Mouse (Mus musculus): ENCODE data around the gene Rbm44. TPM values are rescaled to one million over a fixed set of nuclear protein-coding genes. Genes with fewer than 3 reads are reported as not detected.

Rbm44 gene
- total and polyA plus RNA-seq, 3 experiments: not detected

GRCm38 (mm10) chr1:91109302-91109701 lies 35.6 kb upstream of the Rbm44 start:
- Histone ChIP-seq H3K9me3 (replicated peaks; ENCODE audit: insufficient read depth, low read length) (no peaks in the 10 kb centered on the region), H3K4me3 (ENCODE audit: control insufficient read depth in 1 of 2, insufficient read depth in 1 of 2, low read depth in 2 of 2, low read length in 2 of 2) (no peak overlapping the region), H3K79me2 (ENCODE audit: control insufficient read depth, insufficient read depth, low read length, poor library complexity) (no peaks in the 10 kb centered on the region), H3K36me3 (ENCODE audit: control insufficient read depth in 1 of 2, insufficient read depth in 2 of 2, low read length in 2 of 2) (no peaks in the 10 kb centered on the region; a peak in 1 of 4 replicates), H3K27me3 (ENCODE audit: control insufficient read depth in 1 of 2, insufficient read depth in 2 of 2, low read length in 2 of 2) (no peaks in the 10 kb centered on the region), H3K27ac (ENCODE audit: control insufficient read depth, low read depth, low read length) (no peak overlapping the region), H3K4me1 (ENCODE audit: control insufficient read depth in 1 of 2, insufficient read depth in 2 of 2, low read length in 2 of 2) (no peaks in the 10 kb centered on the region), H3K9ac (ENCODE audit: control insufficient read depth, low read depth, low read length, poor library complexity, severe bottlenecking) (no peak overlapping the region)
- DNase-seq (ENCODE audit: low read depth, low spot score): no peak
- TF ChIP-seq SIN3A (IDR thresholded peaks at IDR 0.05; ENCODE audit: low read length): no peak
- TF ChIP-seq CTCF (IDR thresholded peaks at IDR 0.05 in 2 of 3, conservative IDR thresholded peaks at IDR 0.05 in 1 of 3; ENCODE audit: control insufficient read depth in 1 of 3, insufficient read depth in 1 of 3, low read depth in 2 of 3, low read length in 3 of 3, poor library complexity in 1 of 3, severe bottlenecking in 1 of 3): no peak
- TF ChIP-seq KAT2A (conservative IDR thresholded peaks at IDR 0.05; ENCODE audit: low read depth, low read length): no peak
- no peak for TF ChIP-seq NRF1 (IDR thresholded peaks at IDR 0.05; ENCODE audit: insufficient read depth, low read depth, low read length, poor library complexity, severe bottlenecking)
- no peak for TF ChIP-seq MXI1 (IDR thresholded peaks at IDR 0.05; ENCODE audit: low read depth, low read length)
- TF ChIP-seq ZNF384 (IDR thresholded peaks at IDR 0.05; ENCODE audit: low read depth, low read length): no peak
- no peak for TF ChIP-seq ZC3H11A (IDR thresholded peaks at IDR 0.05; ENCODE audit: low read depth, low read length)
- TF ChIP-seq CHD1 (IDR thresholded peaks at IDR 0.05; ENCODE audit: low read depth, low read length): no peak
- TF ChIP-seq ELF1 (IDR thresholded peaks at IDR 0.05; ENCODE audit: low read depth, low read length): no peak
- no peak for TF ChIP-seq GABPA (IDR thresholded peaks at IDR 0.05; ENCODE audit: low read depth, low read length)
- no peak for TF ChIP-seq HCFC1 (IDR thresholded peaks at IDR 0.05; ENCODE audit: low read depth, low read length)
- no peak for TF ChIP-seq RAD21 (IDR thresholded peaks at IDR 0.05; ENCODE audit: low read depth, low read length)

- H3K9ac ChIP-seq (ENCODE audit: control insufficient read depth, low read depth, low read length, poor library complexity, severe bottlenecking): no peak overlapping the region
- H3K36me3 ChIP-seq (ENCODE audit: control insufficient read depth in 1 of 2, insufficient read depth in 2 of 2, low read length in 2 of 2): no peaks in the 10 kb centered on the region; a peak in 1 of 4 replicates
- H3K9me3 ChIP-seq (replicated peaks; ENCODE audit: insufficient read depth, low read length): no peaks in the 10 kb centered on the region
- DNase-seq (ENCODE audit: low read depth, low spot score): no peak
- TF ChIP-seq POLR2AphosphoS5 (IDR thresholded peaks at IDR 0.05; ENCODE audit: borderline replicate concordance, low read depth, low read length) (no peak), CTCF (IDR thresholded peaks at IDR 0.05 in 2 of 3, conservative IDR thresholded peaks at IDR 0.05 in 1 of 3; ENCODE audit: control insufficient read depth in 1 of 3, insufficient read depth in 1 of 3, low read depth in 2 of 3, low read length in 3 of 3, poor library complexity in 1 of 3, severe bottlenecking in 1 of 3) (no peak), EP300 (IDR thresholded peaks at IDR 0.05; ENCODE audit: low read depth in 1 of 2, low read length in 2 of 2) (no peak), E2F4 (IDR thresholded peaks at IDR 0.05; ENCODE audit: borderline replicate concordance, low read depth, low read length) (no peak), MYC (IDR thresholded peaks at IDR 0.05; ENCODE audit: low read depth, low read length) (no peak), CHD2 (IDR thresholded peaks at IDR 0.05; ENCODE audit: low read length) (no peak), POLR2A (IDR thresholded peaks at IDR 0.05; ENCODE audit: control insufficient read depth in 1 of 2, insufficient read depth in 1 of 2, low read depth in 1 of 2, low read length in 2 of 2, poor library complexity in 1 of 2) (no peak), MAFK (IDR thresholded peaks at IDR 0.05; ENCODE audit: borderline replicate concordance, low read depth, low read length) (no peak), SMC3 (IDR thresholded peaks at IDR 0.05; ENCODE audit: low read depth, low read length) (no peak)
- no peaks in the 10 kb centered on the region for H3K27me3 ChIP-seq (ENCODE audit: control insufficient read depth in 1 of 2, insufficient read depth in 2 of 2, low read length in 2 of 2)
- H3K27ac ChIP-seq (ENCODE audit: control insufficient read depth, low read depth, low read length): no peak overlapping the region
- no peaks in the 10 kb centered on the region for H3K4me1 ChIP-seq (ENCODE audit: control insufficient read depth in 1 of 2, insufficient read depth in 2 of 2, low read length in 2 of 2)
- H3K79me2 ChIP-seq (ENCODE audit: control insufficient read depth, insufficient read depth, low read length, poor library complexity): no peaks in the 10 kb centered on the region
- H3K4me3 ChIP-seq (ENCODE audit: control insufficient read depth in 1 of 2, insufficient read depth in 1 of 2, low read depth in 2 of 2, low read length in 2 of 2): no peak overlapping the region
These were observed 32.7 kb upstream of the Rbm44 start for GRCm38 (mm10) chr1:91112171-91112570.
